Mouse (Mus musculus): ENCODE data around the gene Exoc6b.

Gene Exoc6b

GRCm38 (mm10) chr6:84585686-84586300 is 483.5 kb downstream of the Exoc6b start:
- DNase-seq (ENCODE audit: low spot score in 2 of 2): no peak

GRCm38 (mm10) chr6:84584783-84585685 is 484.3 kb downstream of the Exoc6b start:
- DNase-seq (ENCODE audit: low spot score in 2 of 2): peak; percentile 70 to 79

- DNase-seq (ENCODE audit: low spot score in 2 of 2): no peak
These were observed 485.2 kb downstream of the Exoc6b start for GRCm38 (mm10) chr6:84583841-84584782.

- DNase-seq (ENCODE audit: low spot score in 2 of 2): peak; percentile 76 to 81
These were observed 485.9 kb downstream of the Exoc6b start for GRCm38 (mm10) chr6:84583371-84583770.

DNA sequence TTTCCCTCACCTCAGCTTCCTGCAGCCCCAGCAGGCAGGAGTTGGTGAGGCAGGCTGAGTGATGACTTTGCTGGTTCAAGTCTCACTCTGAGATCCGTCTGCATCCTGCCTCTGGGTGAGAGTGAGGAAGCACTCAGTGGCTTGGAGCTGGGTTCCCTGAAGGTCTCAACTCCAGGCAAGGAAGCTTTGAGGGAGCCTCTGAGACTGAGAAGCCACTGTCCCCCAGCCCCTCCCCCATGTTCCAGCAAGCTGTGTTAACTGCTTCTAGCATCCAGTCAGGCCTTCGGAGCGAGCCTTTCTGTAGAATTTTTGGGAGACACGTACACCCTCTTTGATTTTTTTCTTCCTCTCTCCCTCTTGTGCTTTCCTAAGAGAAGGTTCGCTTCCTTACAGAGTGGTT is 486.5 kb downstream of the Exoc6b start:
- DNase-seq (ENCODE audit: low spot score in 2 of 2): no peak

DNA sequence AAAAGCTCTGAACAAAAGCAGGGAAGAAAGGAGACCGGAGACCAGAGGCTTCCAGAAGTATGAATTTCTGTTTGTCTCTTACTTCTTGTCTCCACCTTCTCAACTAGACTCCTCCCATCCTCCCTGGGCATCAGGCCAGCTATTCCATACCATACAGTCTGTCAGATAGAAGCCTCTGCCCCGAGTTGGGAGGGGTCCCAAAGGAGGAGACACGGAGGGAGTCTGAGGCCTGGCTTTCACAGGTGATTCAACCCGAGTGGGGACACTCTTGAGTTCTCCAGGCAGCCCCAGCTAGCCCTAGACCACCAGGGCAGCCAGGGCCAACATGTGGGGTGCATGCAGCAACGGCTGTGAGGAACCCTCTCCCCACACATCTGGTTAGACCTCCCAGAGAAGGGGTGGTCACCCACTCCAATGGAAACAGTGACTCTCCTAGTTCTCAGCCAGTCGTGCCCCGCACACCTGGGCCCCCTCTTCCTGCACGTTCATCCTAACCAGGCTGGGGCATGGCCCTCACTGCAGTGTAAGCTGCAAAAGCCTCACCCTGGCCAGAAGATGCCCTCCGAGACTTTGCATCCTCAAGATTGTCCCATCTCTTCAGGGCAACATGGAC is 487.4 kb downstream of the Exoc6b start:
- no peak for DNase-seq (ENCODE audit: low spot score in 2 of 2)

GRCm38 (mm10) chr6:84580979-84581832 is 488.1 kb downstream of the Exoc6b start:
- no peak for DNase-seq (ENCODE audit: low spot score in 2 of 2)

GRCm38 (mm10) chr6:84579508-84579907 is 489.8 kb downstream of the Exoc6b start:
- no peak for DNase-seq (ENCODE audit: low spot score in 2 of 2)

DNA sequence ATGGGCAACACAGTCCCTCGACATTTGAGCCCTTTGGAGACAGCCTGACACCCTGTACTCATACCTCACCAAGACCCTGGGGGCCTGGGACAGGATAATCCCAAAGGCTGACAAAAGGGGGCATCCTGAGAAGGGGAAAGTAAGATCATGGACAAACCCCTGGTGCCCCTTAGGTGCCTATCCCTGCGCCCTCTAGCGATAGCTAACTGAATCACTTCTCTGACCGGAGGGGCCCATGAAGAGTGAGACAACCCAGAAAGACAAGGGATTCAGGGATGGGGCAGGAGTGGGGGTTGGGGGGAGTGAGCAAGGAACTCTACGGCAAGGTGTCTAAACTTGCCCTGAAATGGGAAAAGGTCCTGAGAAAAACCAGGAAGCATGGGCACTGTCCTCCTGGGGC is 490.4 kb downstream of the Exoc6b start:
- DNase-seq (ENCODE audit: low spot score in 2 of 2): no peak

GRCm38 (mm10) chr6:84577898-84578297 is 491.4 kb downstream of the Exoc6b start:
- DNase-seq (ENCODE audit: low spot score in 2 of 2): no peak

- DNase-seq (ENCODE audit: low spot score in 2 of 2): no peak
These were observed 495.2 kb downstream of the Exoc6b start for GRCm38 (mm10) chr6:84573905-84574660.

- no peak for DNase-seq (ENCODE audit: low spot score in 2 of 2)
These were observed 499.3 kb downstream of the Exoc6b start for GRCm38 (mm10) chr6:84570039-84570438.

GRCm38 (mm10) chr6:84569590-84569989 is 499.7 kb downstream of the Exoc6b start:
- DNase-seq (ENCODE audit: low spot score in 2 of 2): no peak

- no peak for DNase-seq (ENCODE audit: low spot score in 2 of 2)
These were observed 500.4 kb downstream of the Exoc6b start for GRCm38 (mm10) chr6:84568880-84569279.
